ENCODE assay signal across 22 mouse cellular contexts in genomic region chr6:134252081-134252755, GRCm38 (mm10).
DNase-seq lines count a peak whose midpoint lies in the region.
"Had no signal": no experiment of that assay in that cellular context is flagged by ENCODE, and none has a peak within 500 bp of the region (broad histone marks: within the 10 kb centered on the region; RNA-seq: fewer than 3 reads in every experiment).

No protein-coding gene starts in this region.

- H3K9me3 ChIP-seq in hindbrain, embryonic 10.5 days = no peaks in the 10 kb centered on the region
- H3K9me3 ChIP-seq: embryonic facial prominence, embryonic 10.5 days; forebrain, embryonic 13.5 days; G1E had no signal

- no peaks in the 10 kb centered on the region for H3K27me3 ChIP-seq in hindbrain, embryonic 10.5 days (ENCODE audit: insufficient read depth, poor library complexity, severe bottlenecking)
- H3K27me3 ChIP-seq: forebrain, embryonic 13.5 days had no signal

- peak; percentile 43 for DNase-seq in adrenal gland, adult 2 months
- no peak for DNase-seq in adrenal gland, postnatal 4 days (ENCODE audit: low spot score in 2 of 2)
- DNase-seq in CD4-positive helper T cell, adult 2 months (ENCODE audit: low read depth, low spot score) = peak; percentile 30
- DNase-seq in R1 (ENCODE audit: low read depth, low spot score) = peak; percentile 87
- DNase-seq in induced T-regulatory cell, adult 2 months (ENCODE audit: low read depth) = peak; percentile 62
- no peak for DNase-seq in layer of hippocampus, adult 11-12 months (ENCODE audit: low spot score)
- DNase-seq in urinary bladder, postnatal 4 days (ENCODE audit: low spot score in 2 of 2) = no peak
- DNase-seq in hindbrain, embryonic 10.5 days (ENCODE audit: low spot score) = no peak
- DNase-seq: adrenal gland, adult 8-10 months; adrenal gland, postnatal 36 days; B cell, adult 2 months; cerebellum, adult 11-12 months; cerebellum, adult 9-11 months; cerebellum, postnatal 36 days; gastrocnemius, postnatal 36 days; heart, adult 11 months; heart, postnatal 14 days; kidney, adult 18-20 months had no signal

- H3K4me3 ChIP-seq in hindbrain, embryonic 10.5 days = no peak overlapping the region
- H3K4me3 ChIP-seq: embryonic facial prominence, embryonic 10.5 days; forebrain, embryonic 13.5 days had no signal

- peaks cover 64% of the 10 kb centered on the region for H3K36me3 ChIP-seq in hindbrain, embryonic 10.5 days

- WGBS in hindbrain, embryonic 10.5 days = 93% methylated on average over 8 of the region's 8 CpGs

- no peaks in the 10 kb centered on the region for H3K4me1 ChIP-seq in hindbrain, embryonic 10.5 days (replicated peaks)
- H3K4me1 ChIP-seq: embryonic facial prominence, embryonic 10.5 days had no signal

- H3K27ac ChIP-seq in hindbrain, embryonic 10.5 days = no peak overlapping the region
- H3K27ac ChIP-seq: embryonic facial prominence, embryonic 10.5 days; forebrain, embryonic 13.5 days; hindbrain, embryonic 14.5 days had no signal

Comparison
In these comparisons a context has a peak if more than half of its experiments do, and no peak if none do; other contexts are left out.
1. DNase-seq: peak in adrenal gland, adult 2 months (single experiment), CD4-positive helper T cell, adult 2 months (single experiment), R1 (single experiment) and induced T-regulatory cell, adult 2 months (single experiment); none in adrenal gland, postnatal 4 days (0 of 2), layer of hippocampus, adult 11-12 months (single experiment), urinary bladder, postnatal 4 days (0 of 2) and hindbrain, embryonic 10.5 days (single experiment).